Mouse (Mus musculus) hindbrain, embryonic 14.5 days (tissue): ENCODE data around the gene Gm10306. TPM values are rescaled to one million over a fixed set of nuclear protein-coding genes. Genes with fewer than 3 reads are reported as not detected.

ENCODE experiments used
- ATAC-seq: fragments of 200-750 bp; cut with Nextera tagmentation; 2 replicates; pipeline ENCODE4 v1.8.0; 2017; ENCODE audit warnings: moderate number of reproducible peaks, mild to moderate bottlenecking, moderate TSS enrichment, moderate library complexity; ENCODE audit not compliant: low FRiP score
- DNase-seq: peaks from one replicate; pipeline ENCODE4 v3.0.0-alpha.2; 2015; ENCODE audit warnings: low spot score
- H3K27ac ChIP-seq: fragments of 300-500 bp; sonication (generic); 2 replicates; pipeline ENCODE4 v1.5.1; 2014; ENCODE audit warnings: mild to moderate bottlenecking, moderate library complexity
- H3K27me3 ChIP-seq: fragments of 300-500 bp; sonication (generic); 2 replicates; pipeline ENCODE4 v1.6.1; 2014; ENCODE audit warnings: mild to moderate bottlenecking, low read length, mixed read lengths; ENCODE audit not compliant: control insufficient read depth, insufficient read depth
- H3K36me3 ChIP-seq: fragments of 300-500 bp; sonication (generic); replicated peaks from 2 replicates; pipeline ENCODE4 v1.6.1; 2014; ENCODE audit not compliant: control insufficient read depth, insufficient read depth
- H3K4me1 ChIP-seq: fragments of 300-500 bp; sonication (generic); replicated peaks from 2 replicates; pipeline ENCODE4 v1.6.1; 2014; ENCODE audit warnings: antibody characterized with exemption, low read length, mixed read lengths; ENCODE audit not compliant: control insufficient read depth, insufficient read depth
- H3K4me2 ChIP-seq: fragments of 300-500 bp; sonication (generic); replicated peaks from 2 replicates; pipeline ENCODE4 v1.6.1; 2014; ENCODE audit warnings: mild to moderate bottlenecking, moderate library complexity
- H3K4me3 ChIP-seq: fragments of 300-500 bp; sonication (generic); replicated peaks from 2 replicates; pipeline ENCODE4 v1.5.1; 2014; ENCODE audit warnings: mild to moderate bottlenecking, low read length
- H3K9ac ChIP-seq: fragments of 300-500 bp; sonication (generic); 2 replicates; pipeline ENCODE4 v1.6.1; 2014
- H3K9me3 ChIP-seq: fragments of 300-500 bp; sonication (generic); 2 replicates; pipeline ENCODE4 v1.6.1; 2016; ENCODE audit warnings: low read length; ENCODE audit not compliant: control insufficient read depth
- WGBS: fragments of 180-500 bp; shearing (Covaris S2); extraction: QIAGEN DNeasy Blood & Tissue Kit; methylation state at CpG from one replicate; pipeline ENCODE4 v1.1.7; 2014; 5-methylcytosine and 5-hydroxymethylcytosine counted together
- polyA plus RNA-seq: library from polyadenylated mRNA; unstranded; fragments of >200 nt; fragmentation: Nextera tagmentation; extraction: Ambion mirVana; gene quantifications from 2 replicates; pipeline ENCODE4 v1.2.1, GENCODE M21; 2014

Gene Gm10306
- polyA plus RNA-seq, 1 experiment from 2014 or later: not detected

DNA sequence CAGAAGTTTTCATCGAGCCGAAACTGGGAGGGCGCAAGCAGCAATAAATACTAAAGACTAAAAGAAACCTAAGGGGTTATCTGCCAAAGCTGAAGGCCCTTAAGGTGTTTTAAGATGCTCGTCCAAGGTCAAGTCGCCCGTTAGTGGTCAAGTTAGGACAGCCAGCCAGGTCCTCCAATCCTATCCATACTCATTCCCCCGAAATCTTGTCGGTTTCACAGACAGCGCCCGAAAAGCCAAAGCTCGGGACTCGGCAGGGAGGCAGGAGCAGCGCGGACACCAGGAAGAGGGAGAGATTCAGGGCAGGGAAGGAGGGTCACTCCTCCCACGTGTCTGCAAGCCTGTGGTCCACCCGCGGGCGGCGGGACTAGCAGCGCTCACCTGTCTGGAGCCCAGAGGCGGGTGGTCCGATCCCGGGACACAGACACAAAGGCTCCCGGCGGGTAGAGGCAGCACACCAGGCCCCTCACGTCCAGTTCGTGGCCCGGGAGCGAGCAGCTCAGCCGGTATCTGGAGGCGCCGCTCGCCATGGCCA lies 46.2 kb downstream of the Gm10306 start:
- Histone ChIP-seq H3K27ac (peak overlapping the region; percentile 96), H3K4me1 (peaks cover 28% of the 10 kb centered on the region), H3K4me2 (peak overlapping the region; percentile 92), H3K36me3 (no peaks in the 10 kb centered on the region), H3K9ac (peak overlapping the region; percentile 97), H3K9me3 (no peaks in the 10 kb centered on the region), H3K4me3 (peak overlapping the region; percentile 100), H3K27me3 (no peaks in the 10 kb centered on the region)
- under 1% methylated on average over 30 of the region's 33 CpGs for WGBS
- ATAC-seq (no peak; the same call in 1 of the 2 replicates), DNase-seq (no peak)

- peaks cover 28% of the 10 kb centered on the region for H3K4me1 ChIP-seq
- under 1% methylated on average over 53 of the region's 61 CpGs for WGBS
- no peaks in the 10 kb centered on the region for H3K9me3 ChIP-seq
- DNase-seq (peak; percentile 96), ATAC-seq (peak; percentile 99)
- H3K27ac ChIP-seq: peak within 1 kb of the TSS; percentile 96
- H3K36me3 ChIP-seq: no peaks in the 10 kb centered on the region
- peak within 1 kb of the TSS; percentile 97 for H3K9ac ChIP-seq
- H3K4me3 ChIP-seq: peak within 1 kb of the TSS; percentile 100
- no peaks in the 10 kb centered on the region for H3K27me3 ChIP-seq
- H3K4me2 ChIP-seq: peak within 1 kb of the TSS; percentile 92
These were observed 46.8 kb downstream of the Gm10306 start, which contains the start of gene Plaa for GRCm38 (mm10) chr4:94603031-94603629. Gene Plaa (minus strand): TSS chr4:94603244.

DNA sequence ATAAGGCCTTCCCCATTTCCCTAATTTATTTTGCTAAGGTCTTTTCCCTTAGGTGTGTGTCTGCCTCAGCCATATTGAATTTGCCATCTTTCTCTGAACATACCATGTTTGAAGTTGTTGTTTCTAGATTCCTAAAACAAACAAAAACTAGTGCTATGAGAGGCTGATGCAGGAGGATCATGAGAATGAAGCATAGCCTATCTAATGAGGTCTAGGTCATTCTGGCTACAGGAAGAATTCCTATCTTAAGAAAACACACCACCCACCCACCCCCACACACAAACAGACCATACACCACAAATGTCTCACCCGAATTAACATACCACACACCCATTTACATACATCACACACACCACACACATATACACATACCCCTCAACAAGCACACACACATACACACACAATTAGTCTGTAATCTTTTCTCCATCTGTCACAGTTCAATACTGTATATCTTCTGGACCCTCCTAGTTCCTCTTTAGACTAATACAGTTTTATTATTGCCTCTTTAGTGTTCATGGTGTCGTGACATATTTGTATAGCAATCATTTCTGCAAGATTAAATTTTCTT lies 48.2 kb downstream of the Gm10306 start:
- H3K9me3 ChIP-seq: no peaks in the 10 kb centered on the region
- H3K4me3 ChIP-seq: no peak overlapping the region
- no peak overlapping the region; the same call in 1 of the 2 replicates for H3K4me2 ChIP-seq
- no peak for DNase-seq
- no peak for ATAC-seq
- no peaks in the 10 kb centered on the region for H3K36me3 ChIP-seq
- H3K4me1 ChIP-seq: peaks cover 28% of the 10 kb centered on the region
- H3K27ac ChIP-seq: no peak overlapping the region
- WGBS: 93% methylated on average over 2 of the region's 2 CpGs
- H3K27me3 ChIP-seq: no peaks in the 10 kb centered on the region
- no peak overlapping the region for H3K9ac ChIP-seq

DNA sequence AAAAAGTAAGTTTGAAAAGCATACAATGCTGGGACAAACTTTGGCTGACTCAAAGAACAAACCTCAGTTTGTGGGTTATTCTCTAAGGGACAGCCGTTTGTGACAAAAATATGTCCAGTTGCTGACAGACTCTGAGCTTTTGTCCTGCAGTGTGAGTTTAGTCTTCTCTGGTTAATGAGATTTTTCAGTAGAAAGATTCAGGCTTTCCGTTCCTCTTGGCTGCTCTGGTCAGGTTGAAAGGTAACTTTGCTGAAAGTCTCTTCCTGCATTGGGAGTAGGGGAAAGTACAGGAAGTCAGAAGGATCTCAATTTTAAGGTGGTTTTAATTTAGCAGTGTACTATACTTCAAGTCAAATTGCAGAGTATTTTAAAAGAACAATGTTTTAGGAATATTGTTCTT lies 49.2 kb downstream of the Gm10306 start:
- Histone ChIP-seq H3K36me3 (no peaks in the 10 kb centered on the region), H3K4me1 (peaks cover 25% of the 10 kb centered on the region), H3K4me2 (no peak overlapping the region), H3K9ac (no peak overlapping the region), H3K9me3 (no peaks in the 10 kb centered on the region), H3K27ac (no peak overlapping the region), H3K27me3 (no peaks in the 10 kb centered on the region), H3K4me3 (no peak overlapping the region)
- WGBS: 93% methylated on average over 2 of the region's 2 CpGs
- ATAC-seq: no peak
- DNase-seq: no peak

Other genes with a start within 250 kb of the Gm10306 start
- 19.4 and 19.7 TPM in 2 replicates for gene Caap1, start 250 bp downstream of the Gm10306 start, polyA plus RNA-seq
- 72.1 and 75.3 TPM in 2 replicates for gene Plaa, start 46.7 kb downstream of the Gm10306 start, polyA plus RNA-seq
- 27.3 and 27.6 TPM in 2 replicates for gene Ift74, start 57.9 kb downstream of the Gm10306 start, polyA plus RNA-seq
- 0.37 and 0.40 TPM in 2 replicates for gene Lrrc19, start 93.6 kb downstream of the Gm10306 start, polyA plus RNA-seq
- 11.5 and 11.6 TPM in 2 replicates for gene Tek, start 182.7 kb downstream of the Gm10306 start, polyA plus RNA-seq